Mouse (Mus musculus) right cerebral cortex, postnatal 36 days (tissue): ENCODE measurements at regions not wholly inside any gene's neighbourhood (a gene's known extent, or its start where the extent isn't known, plus 50 kb on each side); places are given as distances from the start of the nearest gene placed in this dataset.
"Not testable (repeated sequence)": the region's sequence is repeated elsewhere in the genome, so short reads cannot be mapped to it uniquely, and the experiment has no call there.

Source experiments
- DNase-seq, 2 experiments: peaks; one replicate each; pipeline ENCODE4 v3.0.0; 2022; ENCODE audit warnings: low spot score in 2 of 2, mixed read lengths in 1 of 2

GRCm38 (mm10) chr6:16765354-16765753 is 132.9 kb downstream of the Tfec start:
- no peak for DNase-seq

GRCm38 (mm10) chr6:16764707-16765106 is 133.5 kb downstream of the Tfec start:
- DNase-seq = no peak

- not testable (repeated sequence) for DNase-seq
These were observed 143.2 kb downstream of the Tfec start for GRCm38 (mm10) chr6:16755044-16755443.

- DNase-seq = no peak
These were observed 165.1 kb downstream of the Tfec start for GRCm38 (mm10) chr6:16733184-16733583.

- DNase-seq = no peak
These were observed 166.1 kb downstream of the Tfec start for GRCm38 (mm10) chr6:16732095-16732494.

GRCm38 (mm10) chr6:16727256-16727890 is 170.9 kb downstream of the Tfec start:
- no peak for DNase-seq

- DNase-seq = no peak
These were observed 173.0 kb downstream of the Tfec start for GRCm38 (mm10) chr6:16725256-16725655.

- no peak for DNase-seq
These were observed 193.7 kb downstream of the Tfec start for GRCm38 (mm10) chr6:16704496-16704895.

- DNase-seq = no peak
These were observed 194.9 kb downstream of the Tfec start for GRCm38 (mm10) chr6:16703412-16703746.

GRCm38 (mm10) chr6:16702706-16703411 is 195.4 kb downstream of the Tfec start:
- no peak for DNase-seq

GRCm38 (mm10) chr6:16697285-16697684 is 201.0 kb downstream of the Tfec start:
- DNase-seq = no peak

- DNase-seq = no peak
These were observed 230.2 kb downstream of the Tfec start for GRCm38 (mm10) chr6:16668004-16668403.

GRCm38 (mm10) chr6:16667241-16667640 is 231.0 kb downstream of the Tfec start:
- no peak for DNase-seq

- no peak for DNase-seq
These were observed 252.0 kb downstream of the Tfec start for GRCm38 (mm10) chr6:16646269-16646668.

- DNase-seq = no peak
These were observed 254.7 kb downstream of the Tfec start for GRCm38 (mm10) chr6:16643519-16643918.

GRCm38 (mm10) chr6:16636736-16637304 is 261.4 kb downstream of the Tfec start:
- DNase-seq = no peak

GRCm38 (mm10) chr6:16636108-16636507 is 262.1 kb downstream of the Tfec start:
- DNase-seq = no peak

GRCm38 (mm10) chr6:16607393-16608023 is 290.7 kb downstream of the Tfec start:
- DNase-seq = no peak

GRCm38 (mm10) chr6:16606687-16607392 is 291.4 kb downstream of the Tfec start:
- DNase-seq = no peak

- DNase-seq = no peak
These were observed 305.8 kb downstream of the Tfec start for GRCm38 (mm10) chr6:16592411-16592810.

GRCm38 (mm10) chr6:16582302-16582701 is 315.9 kb downstream of the Tfec start:
- no peak for DNase-seq

- no peak for DNase-seq
These were observed 316.4 kb downstream of the Tfec start for GRCm38 (mm10) chr6:16581801-16582200.
